Mouse (Mus musculus) monocyte, adult 59 days (primary cell): ENCODE data around the gene Neu3. TPM values are rescaled to one million over a fixed set of nuclear protein-coding genes. Genes with fewer than 3 reads are reported as not detected.

ENCODE experiments used
- total RNA-seq, 2 experiments: library from RNA; stranded (reverse); gene quantifications; one replicate each; pipeline ENCODE4 v1.2.4; 2023

Gene Neu3
- total RNA-seq = 1 to 10 TPM in 1 of 2 experiments, under 1 TPM in 1; 0.89 to 1.1 TPM

DNA sequence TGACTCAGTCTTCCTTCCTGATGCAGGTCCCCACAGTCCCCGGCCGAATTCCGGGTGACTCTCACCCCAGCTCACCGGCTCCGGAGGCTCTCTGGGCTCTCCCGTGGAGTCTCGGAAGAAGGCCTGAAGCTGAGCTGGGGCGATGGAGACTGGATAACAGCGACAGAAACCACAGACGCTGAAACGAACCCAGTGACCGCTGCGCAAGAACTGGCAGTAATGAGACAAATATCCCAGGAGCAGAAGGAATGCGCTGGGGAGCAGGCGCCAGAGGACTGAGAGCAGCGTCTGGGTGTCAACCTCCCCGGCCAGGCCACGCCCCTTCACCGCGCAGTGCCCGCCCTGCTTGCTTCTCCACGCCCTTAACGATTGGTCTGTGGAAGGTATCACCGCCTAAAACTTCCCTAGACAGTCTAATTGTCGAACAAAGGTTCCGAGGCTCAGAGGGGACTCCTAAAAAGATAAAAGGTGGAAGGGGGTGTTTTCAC, at the start of gene Neu3:
Gene Neu3, minus strand, starts transcription at position 335 of the 488 bp plus-strand sequence.

DNA sequence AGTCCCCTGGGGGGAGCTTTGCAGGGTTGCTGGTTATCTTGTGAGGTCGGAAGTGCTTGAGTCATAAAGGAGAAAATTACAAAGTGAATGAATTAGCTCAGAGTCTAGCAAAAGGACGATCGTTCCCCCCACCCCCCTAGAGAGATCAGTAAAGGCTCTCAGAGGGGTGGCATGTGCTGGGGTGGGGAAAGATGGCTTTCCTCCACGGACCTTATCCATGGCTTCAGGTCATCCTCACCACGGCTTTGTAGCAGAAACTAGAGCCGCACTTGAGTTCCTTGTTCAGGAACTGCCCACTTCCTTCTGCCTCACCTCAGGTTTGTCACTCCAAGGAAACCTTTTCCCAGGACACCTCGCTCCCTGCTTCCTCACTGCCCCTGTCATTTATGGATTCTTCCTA, 35.1 kb upstream of the Neu3 start, which contains the start of gene Spcs2:
Gene Spcs2, minus strand, starts transcription at position 101 of the 400 bp plus-strand sequence.

DNA sequence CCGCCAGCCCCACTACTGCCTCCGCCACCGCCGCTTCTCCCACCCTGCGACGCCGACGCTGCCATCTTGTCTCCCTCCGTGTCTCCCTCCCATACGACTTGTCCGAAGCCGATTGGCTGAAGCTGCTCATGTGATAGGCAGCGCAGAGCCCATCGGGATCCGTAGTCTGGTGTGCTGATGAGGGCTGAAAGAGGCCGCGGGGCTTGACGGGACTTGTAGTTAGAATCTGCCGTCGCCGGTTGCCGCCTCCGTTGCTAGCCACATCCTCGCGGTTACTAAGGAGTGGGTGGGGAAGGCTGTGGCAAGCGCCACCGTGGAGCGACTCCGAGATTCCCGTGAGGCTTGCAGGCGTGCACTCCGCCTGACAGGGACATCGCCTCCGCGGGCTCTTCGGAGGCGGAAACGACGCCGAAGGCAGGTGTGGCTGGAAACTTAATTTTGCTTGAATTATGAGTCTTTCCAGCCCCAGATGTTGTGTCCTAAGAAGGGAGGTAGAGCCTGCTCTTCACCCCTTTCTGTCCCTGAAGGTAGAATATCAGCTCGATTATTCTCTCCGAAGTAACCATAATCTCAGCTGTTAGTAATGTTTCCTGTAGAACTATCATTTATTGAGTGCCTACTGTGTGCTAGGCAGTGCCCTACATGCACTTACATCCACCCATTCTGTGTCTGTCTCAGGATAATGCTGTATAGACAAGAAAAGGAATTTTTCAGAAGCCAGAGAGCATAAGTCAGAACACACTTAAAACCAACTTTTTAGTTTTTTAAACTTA, 30.8 kb upstream of the Neu3 start, which contains the start of gene Xrra1:
Gene Xrra1, plus strand, starts transcription at position 304 of the 773 bp plus-strand sequence.

DNA sequence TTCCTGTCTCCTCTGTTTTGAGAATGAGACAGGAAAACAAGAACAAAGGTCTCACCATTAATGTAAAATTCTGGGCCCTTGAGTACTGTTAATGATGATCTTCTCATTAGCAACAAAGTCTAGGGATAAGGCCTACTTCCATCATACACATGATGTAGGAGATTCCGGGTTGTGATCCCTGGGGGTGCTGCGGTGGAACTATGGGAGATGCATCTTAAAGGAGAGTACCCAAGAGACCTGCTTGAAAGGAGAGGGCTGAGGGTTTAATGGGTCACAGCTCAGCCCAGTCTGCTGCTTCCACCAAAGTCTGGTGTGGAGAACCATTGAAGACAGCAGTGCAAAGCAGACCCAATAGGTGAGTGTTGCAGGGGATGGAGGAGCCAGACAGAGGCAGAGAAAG, 65.0 kb downstream of the Neu3 start, which contains the start of gene Olfr521:
Gene Olfr521, plus strand, starts transcription at position 301 of the 400 bp plus-strand sequence.

Other genes with a start within 250 kb of the Neu3 start
- gene Tpbgl, start 201.3 kb downstream of the Neu3 start, total RNA-seq = 1 to 10 TPM; 6.4 to 7.5 TPM
- gene Slco2b1, start 117.1 kb downstream of the Neu3 start, total RNA-seq = 10 to 100 TPM; 23.0 to 26.1 TPM
- not detected for gene Olfr520, start 98.1 kb downstream of the Neu3 start, total RNA-seq
- gene Olfr521, start 64.9 kb downstream of the Neu3 start, total RNA-seq = not detected
- gene Xrra1, start 30.7 kb upstream of the Neu3 start, total RNA-seq = not detected
- 100 to 1,000 TPM; 111 to 114 TPM for gene Spcs2, start 35.0 kb upstream of the Neu3 start, total RNA-seq
- 10 to 100 TPM; 42.2 to 43.1 TPM for gene Rnf169, start 152.0 kb upstream of the Neu3 start, total RNA-seq
- not detected for gene Chrdl2, start 177.8 kb upstream of the Neu3 start, total RNA-seq